Mouse (Mus musculus): Measurements from ENCODE around the gene Oas1d. TPM values are rescaled to one million over a fixed set of nuclear protein-coding genes. Genes with fewer than 3 reads are reported as not detected.

The Oas1d gene
- total RNA-seq, 2 experiments from 2014 or later = not detected

DNA sequence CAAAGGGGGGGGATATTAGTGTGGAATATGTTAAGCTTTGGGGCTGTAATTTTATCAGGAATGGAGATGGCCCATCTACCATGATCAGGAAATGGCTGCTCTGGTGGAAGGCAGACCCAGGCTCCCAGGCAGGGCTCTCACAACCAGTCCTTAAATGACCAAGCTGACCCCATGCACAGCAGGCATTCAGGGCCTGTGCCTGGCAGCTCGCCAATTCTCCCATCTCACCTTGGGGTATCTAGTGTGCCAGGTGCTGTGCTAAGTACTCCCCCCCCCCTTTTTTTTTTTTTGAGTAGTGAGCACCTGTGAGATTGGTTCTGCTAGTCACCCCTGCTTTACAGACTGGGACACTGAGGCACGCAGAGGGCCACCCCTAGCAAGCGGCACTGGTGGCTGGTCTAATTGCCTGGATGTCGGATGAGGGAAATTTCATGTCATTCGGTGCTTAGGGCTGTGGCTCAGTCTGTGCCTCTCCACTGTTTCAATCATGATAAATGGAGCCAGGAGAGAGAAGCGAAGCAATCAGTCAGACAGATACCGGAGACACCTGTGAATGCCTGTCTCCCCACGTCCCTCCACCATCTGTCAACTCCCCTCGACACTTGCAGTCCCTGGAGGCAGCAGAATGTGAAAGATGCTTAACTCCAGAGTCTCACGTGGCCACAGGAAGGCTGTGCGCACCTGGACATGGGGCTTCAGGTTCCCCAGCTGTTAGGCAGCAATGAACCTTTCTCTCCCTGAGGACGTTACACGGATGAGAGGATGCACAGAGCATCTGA is 53.2 kb downstream of the Oas1d start:
- ATAC-seq (ENCODE audit: poor library complexity, severe bottlenecking) = no peak

GRCm38 (mm10) chr5:120968134-120968532 is 53.8 kb downstream of the Oas1d start:
- ATAC-seq (ENCODE audit: poor library complexity, severe bottlenecking) = no peak

DNA sequence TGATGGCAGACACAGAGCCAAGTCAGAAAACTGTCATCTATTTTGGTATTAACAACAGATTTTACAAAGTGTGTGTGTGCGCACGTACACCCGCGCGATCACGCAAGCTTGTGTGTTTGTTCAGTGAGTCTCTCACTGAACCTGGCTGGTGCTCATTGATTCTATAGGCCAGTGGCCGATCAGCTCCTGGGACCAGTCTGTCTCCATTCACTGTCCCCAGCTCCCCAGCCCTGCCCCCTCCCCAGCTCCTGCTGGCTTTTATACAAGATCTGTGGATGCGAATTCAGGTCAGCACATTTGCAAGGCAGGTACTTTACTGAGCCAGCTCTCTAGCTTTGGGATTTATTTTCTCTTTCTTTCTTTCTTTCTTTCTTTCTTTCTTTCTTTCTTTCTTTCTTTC is 54.5 kb downstream of the Oas1d start:
- no peak for ATAC-seq (ENCODE audit: poor library complexity, severe bottlenecking)

GRCm38 (mm10) chr5:120969703-120970102 is 55.4 kb downstream of the Oas1d start:
- no peak for ATAC-seq (ENCODE audit: poor library complexity, severe bottlenecking)

Other genes starting within 250 kb of the Oas1d start
- gene Dtx1, start 202.6 kb upstream of the Oas1d start, total RNA-seq (2015) = 0.30 and 0.40 TPM in 2 replicates
- gene Dtx1, start 202.6 kb upstream of the Oas1d start, total RNA-seq (2017) = not detected in 2 replicates
- gene Oas2, start 164.7 kb upstream of the Oas1d start, total RNA-seq (2015) = 13.0 and 13.2 TPM in 2 replicates
- gene Oas2, start 164.7 kb upstream of the Oas1d start, total RNA-seq (2017) = 3.9 and 7.5 TPM in 2 replicates
- gene Oas3, start 136.9 kb upstream of the Oas1d start, total RNA-seq (2015) = 20.8 and 22.8 TPM in 2 replicates
- gene Oas3, start 136.9 kb upstream of the Oas1d start, total RNA-seq (2017) = 11.1 and 11.7 TPM in 2 replicates
- gene Oas1e, start 119.0 kb upstream of the Oas1d start, total RNA-seq (2015) = 0.39 TPM in 1 of 2 replicates, not detected in the other
- not detected in 2 replicates for gene Oas1e, start 119.0 kb upstream of the Oas1d start, total RNA-seq (2017)
- gene Oas1c, start 102.0 kb upstream of the Oas1d start, total RNA-seq (2015) = 2.2 and 2.8 TPM in 2 replicates
- 0.44 and 1.1 TPM in 2 replicates for gene Oas1c, start 102.0 kb upstream of the Oas1d start, total RNA-seq (2017)
- not detected in 2 replicates for gene Oas1f, start 67.2 kb upstream of the Oas1d start, total RNA-seq (2015)
- gene Oas1f, start 67.2 kb upstream of the Oas1d start, total RNA-seq (2017) = not detected in 2 replicates
- gene Oas1h, start 53.1 kb upstream of the Oas1d start, total RNA-seq (2015) = not detected in 2 replicates
- not detected in 2 replicates for gene Oas1h, start 53.1 kb upstream of the Oas1d start, total RNA-seq (2017)
- gene Oas1g, start 26.9 kb upstream of the Oas1d start, total RNA-seq (2015) = 1.9 and 3.1 TPM in 2 replicates
- gene Oas1g, start 26.9 kb upstream of the Oas1d start, total RNA-seq (2017) = 1.9 and 2.8 TPM in 2 replicates
- gene Oas1a, start 7.0 kb upstream of the Oas1d start, total RNA-seq (2015) = 24.4 and 25.5 TPM in 2 replicates
- 24.2 and 29.8 TPM in 2 replicates for gene Oas1a, start 7.0 kb upstream of the Oas1d start, total RNA-seq (2017)
- 0.18 TPM in 1 of 2 replicates, not detected in the other for gene Rph3a, start 95.6 kb downstream of the Oas1d start, total RNA-seq (2015)
- not detected in 2 replicates for gene Rph3a, start 95.6 kb downstream of the Oas1d start, total RNA-seq (2017)